Mouse (Mus musculus) myocyte (in vitro differentiated cells): ENCODE data around the gene H1foo.

ENCODE experiments used
- CEBPB ChIP-seq: IDR thresholded peaks from 2 replicates; pipeline ENCODE4 v1.6.1; 2011; ENCODE audit warnings: mild to moderate bottlenecking, moderate library complexity; ENCODE audit not compliant: poor library complexity, insufficient read depth, severe bottlenecking
- E2F4 ChIP-seq: IDR thresholded peaks from one replicate; pipeline ENCODE4 v1.6.1; 2011; ENCODE audit warnings: mild to moderate bottlenecking, control low read depth, moderate library complexity; ENCODE audit not compliant: insufficient read depth
- MAX ChIP-seq: IDR thresholded peaks from one replicate; pipeline ENCODE4 v1.6.1; 2011; ENCODE audit warnings: low read depth, mild to moderate bottlenecking, control low read depth
- MYOD1 ChIP-seq, 3 experiments: IDR thresholded peaks; one replicate each; pipeline ENCODE4 v1.6.1; 2011; ENCODE audit warnings: control low read depth in 2 of 3, low read depth in 2 of 3, mild to moderate bottlenecking in 2 of 3, moderate library complexity in 1 of 3; ENCODE audit not compliant: insufficient read length in 2 of 3, control insufficient read depth in 1 of 3
- MYOG ChIP-seq, 3 experiments: IDR thresholded peaks; one replicate each; pipeline ENCODE4 v1.6.1; 2011; ENCODE audit warnings: control low read depth in 2 of 3, low read depth in 2 of 3, mild to moderate bottlenecking in 2 of 3; ENCODE audit not compliant: insufficient read length in 2 of 3, control insufficient read depth in 1 of 3, insufficient read depth in 1 of 3
- POLR2A ChIP-seq: IDR thresholded peaks from one replicate; pipeline ENCODE4 v1.6.1; 2011; ENCODE audit warnings: low read depth, mild to moderate bottlenecking, control low read depth, moderate library complexity; ENCODE audit not compliant: insufficient read length
- POLR2AphosphoS2 ChIP-seq: IDR thresholded peaks from one replicate; pipeline ENCODE4 v1.6.1; 2011; ENCODE audit warnings: low read depth, control low read depth; ENCODE audit not compliant: insufficient read length
- REST ChIP-seq: IDR thresholded peaks from one replicate; pipeline ENCODE4 v1.6.1; 2011; ENCODE audit warnings: mild to moderate bottlenecking, control low read depth, moderate library complexity; ENCODE audit not compliant: insufficient read depth, insufficient read length
- TCF12 ChIP-seq: IDR thresholded peaks from one replicate; pipeline ENCODE4 v1.6.1; 2011; ENCODE audit warnings: mild to moderate bottlenecking, control low read depth; ENCODE audit not compliant: poor library complexity, insufficient read depth, severe bottlenecking
- TCF3 ChIP-seq: IDR thresholded peaks from one replicate; pipeline ENCODE4 v1.6.1; 2011; ENCODE audit warnings: low read depth, control low read depth; ENCODE audit not compliant: insufficient read length
- USF1 ChIP-seq: IDR thresholded peaks from one replicate; pipeline ENCODE4 v1.6.1; 2011; ENCODE audit warnings: low read depth, mild to moderate bottlenecking, control low read depth, moderate library complexity

DNA sequence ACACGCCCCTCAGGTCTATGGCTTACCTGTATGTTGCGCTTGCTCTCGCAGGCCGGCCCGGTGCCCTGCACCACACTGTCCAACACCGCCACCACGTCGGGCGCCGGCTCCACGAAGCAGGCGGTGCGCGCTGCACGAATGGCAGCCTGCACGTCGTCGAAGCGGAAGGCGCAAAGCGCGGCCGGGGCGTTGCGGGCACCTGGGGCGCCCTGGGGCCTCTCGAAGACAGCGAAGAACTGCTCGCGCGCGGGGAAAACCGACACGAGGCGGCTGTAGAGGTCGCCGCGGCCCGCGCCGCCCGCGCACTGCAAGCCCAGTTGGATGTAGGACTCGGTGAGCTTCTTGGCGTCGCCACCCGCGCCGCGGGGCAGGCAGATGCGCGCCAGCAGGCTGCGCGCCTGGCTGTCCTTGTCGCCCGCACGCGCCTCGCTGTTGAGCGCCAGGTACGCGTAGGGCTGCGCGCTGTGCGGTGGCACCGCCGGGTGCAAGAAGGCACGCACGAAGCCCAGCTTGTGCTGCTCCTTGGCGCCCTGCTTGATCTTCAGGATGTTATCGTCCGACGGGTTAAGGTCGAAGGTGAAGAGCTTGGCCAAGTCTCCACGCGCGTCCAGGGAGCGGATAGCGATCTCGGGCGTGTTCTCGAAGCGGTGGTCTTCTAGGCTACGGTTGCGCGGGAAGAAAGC lies 48.9 kb downstream of the H1foo start:
- TF ChIP-seq MYOD1 (IDR thresholded peaks at IDR 0.05; ENCODE audit: control insufficient read depth in 1 of 3, insufficient read length in 2 of 3, low read depth in 2 of 3) (peak in 1 of 3 experiments; percentile 32), POLR2AphosphoS2 (no peak), POLR2A (no peak), MYOG (IDR thresholded peaks at IDR 0.05; ENCODE audit: control insufficient read depth in 1 of 3, insufficient read depth in 1 of 3, insufficient read length in 2 of 3, low read depth in 2 of 3) (no peak), REST (no peak), USF1 (no peak), CEBPB (no peak), E2F4 (no peak), MAX (no peak), TCF12 (no peak), TCF3 (no peak)
